Mouse (Mus musculus) kidney, postnatal 25 days (tissue): Measurements from ENCODE around the gene Ezh2.
"Not testable (repeated sequence)": the region's sequence is repeated elsewhere in the genome, so short reads cannot be mapped to it uniquely, and the experiment has no call there.

Experiments
- DNase-seq, 2 experiments: peaks; one replicate each; pipeline ENCODE4 v3.0.0; 2021; ENCODE audit warnings: mixed read lengths in 2 of 2

Ezh2 gene

GRCm38 (mm10) chr6:47594926-47595623 is at the start of gene Ezh2:
TSS of gene Ezh2 (minus strand) at chr6:47595341.
- DNase-seq: peak; percentile 98 to 99

- no peak for DNase-seq
These were observed 41.5 kb upstream of the Ezh2 start for GRCm38 (mm10) chr6:47636527-47637076.

GRCm38 (mm10) chr6:47635995-47636526 is 40.9 kb upstream of the Ezh2 start:
- no peak for DNase-seq

GRCm38 (mm10) chr6:47635207-47635994 is 40.3 kb upstream of the Ezh2 start:
- DNase-seq: peak in 1 of 2 experiments; percentile 5

- peak in 1 of 2 experiments; percentile 2 for DNase-seq
These were observed 38.3 kb upstream of the Ezh2 start for GRCm38 (mm10) chr6:47633467-47633866.

GRCm38 (mm10) chr6:47630061-47630460 is 34.9 kb upstream of the Ezh2 start:
- DNase-seq: not testable (repeated sequence)

- no peak for DNase-seq
These were observed 32.8 kb upstream of the Ezh2 start for GRCm38 (mm10) chr6:47627978-47628377.

- not testable (repeated sequence) for DNase-seq
These were observed 31.8 kb upstream of the Ezh2 start for GRCm38 (mm10) chr6:47626976-47627375.

GRCm38 (mm10) chr6:47621039-47621438 is 25.9 kb upstream of the Ezh2 start:
- no peak for DNase-seq

GRCm38 (mm10) chr6:47608306-47608705 is 13.2 kb upstream of the Ezh2 start:
- DNase-seq: not testable (repeated sequence)

GRCm38 (mm10) chr6:47601931-47602330 is 6.8 kb upstream of the Ezh2 start:
- DNase-seq: no peak

- peak in 1 of 2 experiments; percentile 18 for DNase-seq
These were observed 555 bp upstream of the Ezh2 start for GRCm38 (mm10) chr6:47595696-47596095.

GRCm38 (mm10) chr6:47594141-47594835 is 853 bp downstream of the Ezh2 start:
- DNase-seq: peak; percentile 65 to 80

- DNase-seq: no peak
These were observed 1.6 kb downstream of the Ezh2 start for GRCm38 (mm10) chr6:47593590-47593989.

- not testable (repeated sequence) for DNase-seq
These were observed 7.8 kb downstream of the Ezh2 start for GRCm38 (mm10) chr6:47587332-47587731.

GRCm38 (mm10) chr6:47572887-47573286 is 22.3 kb downstream of the Ezh2 start:
- DNase-seq: no peak

- DNase-seq: no peak
These were observed 29.7 kb downstream of the Ezh2 start for GRCm38 (mm10) chr6:47565326-47566035.

GRCm38 (mm10) chr6:47561426-47561825 is 33.7 kb downstream of the Ezh2 start:
- DNase-seq: no peak

GRCm38 (mm10) chr6:47560846-47561245 is 34.3 kb downstream of the Ezh2 start:
- DNase-seq: no peak

- DNase-seq: no peak
These were observed 34.7 kb downstream of the Ezh2 start for GRCm38 (mm10) chr6:47560407-47560806.

- DNase-seq: peak; percentile 15 to 40
These were observed 35.9 kb downstream of the Ezh2 start for GRCm38 (mm10) chr6:47559287-47559686.

GRCm38 (mm10) chr6:47552280-47552679 is 42.9 kb downstream of the Ezh2 start:
- DNase-seq: no peak
